Mouse (Mus musculus): ENCODE measurements around the gene Il2rb.

Gene Il2rb

GRCm38 (mm10) chr15:78481448-78482000 is 13.5 kb downstream of the Il2rb start:
- DNase-seq (ENCODE audit: low spot score in 2 of 2), result no peak

- DNase-seq (ENCODE audit: low spot score in 2 of 2), result no peak
These were observed 14.1 kb downstream of the Il2rb start for GRCm38 (mm10) chr15:78480991-78481390.

DNA sequence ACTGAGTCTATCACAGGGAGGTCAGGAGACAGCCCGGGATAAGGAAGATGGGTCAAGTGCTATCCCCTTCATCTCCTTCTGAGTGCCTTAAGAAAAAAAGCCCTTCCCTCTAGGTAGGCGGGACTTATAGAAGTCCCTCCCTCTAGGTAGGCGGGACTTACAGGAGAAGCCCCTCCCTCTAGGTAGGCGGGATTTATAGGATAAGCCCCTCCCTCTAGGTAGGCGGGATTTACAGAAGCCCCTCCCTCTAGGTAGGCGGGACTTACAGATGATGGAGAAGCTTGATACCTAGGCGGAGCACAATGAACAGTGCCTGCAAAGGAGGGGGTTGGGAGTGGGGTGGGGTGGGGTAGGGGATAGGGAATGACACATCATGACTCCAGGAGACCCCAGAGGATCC is 15.0 kb downstream of the Il2rb start:
- no peak for DNase-seq (ENCODE audit: low spot score in 2 of 2)

GRCm38 (mm10) chr15:78479470-78479869 is 15.6 kb downstream of the Il2rb start:
- DNase-seq (ENCODE audit: low spot score in 2 of 2), result no peak

- DNase-seq (ENCODE audit: low spot score in 2 of 2), result no peak
These were observed 17.0 kb downstream of the Il2rb start for GRCm38 (mm10) chr15:78478073-78478472.

GRCm38 (mm10) chr15:78476878-78477277 is 18.2 kb downstream of the Il2rb start:
- DNase-seq (ENCODE audit: low spot score in 2 of 2), result no peak

- no peak for DNase-seq (ENCODE audit: low spot score in 2 of 2)
These were observed 19.5 kb downstream of the Il2rb start for GRCm38 (mm10) chr15:78475604-78476031.

- DNase-seq (ENCODE audit: low spot score in 2 of 2), result no peak
These were observed 21.6 kb downstream of the Il2rb start for GRCm38 (mm10) chr15:78473442-78473841.

- DNase-seq (ENCODE audit: low spot score in 2 of 2), result no peak
These were observed 23.2 kb downstream of the Il2rb start for GRCm38 (mm10) chr15:78471902-78472301.

DNA sequence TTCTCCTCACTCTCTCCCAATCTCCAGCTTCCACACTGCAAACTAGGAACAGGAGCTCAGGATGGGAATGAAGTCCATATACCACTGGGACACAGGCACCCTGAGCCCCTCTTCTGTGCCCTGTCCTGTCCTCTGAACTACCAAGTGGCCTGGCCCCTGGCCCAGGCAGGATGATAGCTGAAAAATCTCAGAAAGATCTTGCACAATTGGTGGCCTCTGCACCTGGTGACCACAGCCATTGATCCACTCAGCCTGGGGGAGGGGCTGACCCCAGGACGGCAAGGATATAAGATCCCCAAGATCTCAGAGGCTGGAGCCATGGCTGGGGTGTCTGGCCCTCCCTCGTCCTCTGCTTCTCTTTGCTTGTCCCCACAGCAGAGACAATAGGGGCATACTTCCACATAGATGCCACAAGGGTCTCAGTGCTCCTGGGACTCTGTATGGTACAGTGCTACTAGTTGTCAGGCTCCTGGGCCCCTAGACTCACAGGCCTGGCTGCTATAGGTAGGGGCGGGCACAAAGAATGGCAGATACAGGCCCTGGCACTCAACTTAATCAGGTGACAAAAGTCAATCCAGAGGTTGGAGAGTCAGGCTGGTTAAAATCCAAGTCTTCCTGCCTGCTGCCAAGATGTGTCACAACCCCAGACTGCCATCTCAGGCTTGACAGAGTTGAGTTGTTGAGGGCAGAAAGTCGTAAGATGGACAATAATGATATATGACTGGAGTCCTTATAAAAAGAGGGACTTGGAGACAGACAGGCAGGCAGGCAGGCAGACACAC is 24.4 kb downstream of the Il2rb start:
- DNase-seq (ENCODE audit: low spot score in 2 of 2), result no peak

DNA sequence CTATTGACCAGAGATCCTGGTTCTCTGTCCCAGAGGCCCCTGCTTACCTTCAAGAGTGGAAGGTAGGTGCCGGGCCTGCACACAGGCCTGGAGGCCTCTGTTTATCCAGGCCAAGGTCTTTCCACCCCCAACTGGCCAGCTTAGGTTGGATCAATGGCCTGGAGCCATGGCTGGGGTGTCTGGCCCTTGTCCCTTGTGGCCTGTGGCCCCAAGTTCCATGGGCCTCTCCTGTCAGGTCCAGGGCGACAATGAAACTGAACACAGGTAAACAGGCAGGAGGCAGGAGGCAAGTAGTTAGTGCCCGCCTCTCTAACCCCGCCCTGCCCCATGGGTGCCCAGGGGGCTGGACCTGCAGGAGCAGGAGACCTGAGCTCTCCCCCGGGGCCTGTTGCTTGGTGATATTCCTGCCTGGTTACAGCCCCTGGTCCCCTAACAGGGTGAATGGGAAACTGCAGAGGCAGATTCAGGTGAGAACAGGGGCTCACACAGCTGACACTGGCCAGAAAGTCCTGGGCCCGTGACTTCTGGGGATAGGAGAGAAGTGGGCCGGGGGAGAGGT is 26.6 kb downstream of the Il2rb start, which contains the start of gene Tmprss6:
Gene Tmprss6, minus strand, starts transcription at position 256 of the 559 bp plus-strand sequence.
- DNase-seq (ENCODE audit: low spot score in 2 of 2), result no peak

- DNase-seq (ENCODE audit: low spot score in 2 of 2), result no peak
These were observed 27.5 kb downstream of the Il2rb start for GRCm38 (mm10) chr15:78467570-78467969.

DNA sequence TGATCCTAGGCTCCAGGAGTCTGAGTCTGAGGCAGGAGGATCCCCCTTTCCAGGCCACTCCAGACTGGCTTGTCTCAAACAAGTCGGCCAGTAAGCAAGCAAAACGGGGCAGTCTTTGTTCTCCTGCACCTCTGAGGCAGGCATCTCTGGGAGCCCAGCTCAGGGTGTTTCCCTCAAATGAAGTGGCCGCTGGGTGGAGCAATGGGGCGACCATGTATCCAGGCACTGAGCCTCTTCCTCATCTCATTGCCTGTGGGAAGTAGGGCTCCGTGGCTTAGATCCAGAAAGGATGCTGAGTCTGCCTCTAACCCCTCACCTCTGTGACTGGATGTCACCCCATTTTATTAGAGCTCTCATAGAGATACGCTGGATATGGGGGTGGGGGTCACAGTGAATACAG is 28.3 kb downstream of the Il2rb start:
- DNase-seq (ENCODE audit: low spot score in 2 of 2), result no peak

DNA sequence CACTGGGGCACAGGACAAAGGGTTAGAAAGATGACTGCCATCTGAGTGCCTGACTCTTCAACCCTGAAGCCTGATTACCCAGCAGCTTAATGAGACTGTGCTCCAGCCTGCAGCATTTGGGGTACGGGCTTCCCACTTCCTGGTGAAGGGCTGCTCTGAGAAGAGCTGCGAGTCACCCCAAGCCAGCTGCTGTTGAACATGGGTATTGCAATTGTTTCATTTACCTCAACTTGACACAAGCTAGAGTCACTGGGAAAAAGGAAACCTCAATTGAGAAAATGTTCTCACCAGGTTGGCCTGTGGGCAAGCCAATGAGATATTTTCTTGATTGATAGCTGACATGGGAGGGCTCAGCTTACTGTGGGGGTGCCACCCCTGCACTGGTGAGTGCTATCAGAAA is 32.1 kb downstream of the Il2rb start:
- DNase-seq (ENCODE audit: low spot score in 2 of 2), result no peak

- no peak for DNase-seq (ENCODE audit: low spot score in 2 of 2)
These were observed 37.9 kb downstream of the Il2rb start for GRCm38 (mm10) chr15:78457193-78457592.

DNA sequence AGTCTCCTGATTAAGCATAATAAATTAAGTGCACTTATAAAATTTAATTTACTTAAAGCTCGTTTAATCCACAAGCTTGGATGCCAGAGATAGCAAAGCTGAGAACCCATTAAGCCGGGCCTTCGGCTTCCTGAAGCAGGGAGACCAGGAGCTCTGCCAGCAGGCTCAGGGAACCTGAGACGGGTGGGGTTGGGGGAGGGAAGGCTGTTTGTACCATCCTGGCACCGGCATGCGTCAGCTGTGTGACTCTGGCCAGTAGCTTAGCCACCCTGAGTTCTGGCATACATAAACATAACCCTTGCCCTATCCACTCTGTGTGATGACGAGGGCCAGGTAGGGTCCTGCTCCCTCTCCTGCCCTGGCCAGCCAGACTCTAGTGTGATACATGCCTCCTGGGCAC is 39.0 kb downstream of the Il2rb start:
- no peak for DNase-seq (ENCODE audit: low spot score in 2 of 2)

- DNase-seq (ENCODE audit: low spot score in 2 of 2), result no peak
These were observed 39.9 kb downstream of the Il2rb start for GRCm38 (mm10) chr15:78455168-78455567.

GRCm38 (mm10) chr15:78452929-78453328 is 42.1 kb downstream of the Il2rb start:
- no peak for DNase-seq (ENCODE audit: low spot score in 2 of 2)

- DNase-seq (ENCODE audit: low spot score in 2 of 2), result no peak
These were observed 43.9 kb downstream of the Il2rb start for GRCm38 (mm10) chr15:78451201-78451600.

GRCm38 (mm10) chr15:78450419-78450768 is 44.7 kb downstream of the Il2rb start:
- no peak for DNase-seq (ENCODE audit: low spot score in 2 of 2)

- DNase-seq (ENCODE audit: low spot score in 2 of 2), result no peak
These were observed 45.2 kb downstream of the Il2rb start for GRCm38 (mm10) chr15:78449694-78450418.

DNA sequence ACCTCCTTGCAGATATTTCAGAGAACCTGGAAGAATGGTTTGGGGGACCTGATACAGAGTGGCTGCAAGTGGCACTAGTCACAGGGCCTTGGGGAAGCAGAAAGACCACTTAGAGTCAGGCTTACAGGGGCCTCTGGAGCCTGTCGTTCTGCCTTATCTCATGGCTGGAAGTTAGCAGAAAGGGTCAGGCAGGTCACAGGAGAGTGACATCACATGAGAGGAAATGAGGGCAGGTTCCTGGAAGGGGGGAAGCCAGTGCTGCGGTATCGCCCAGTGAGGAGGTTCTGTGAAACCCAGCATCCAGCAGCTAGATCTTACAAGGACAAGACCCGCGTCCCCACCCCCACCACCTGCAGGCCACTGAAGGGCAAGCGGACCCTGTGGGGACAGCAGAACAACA is 45.9 kb downstream of the Il2rb start:
- no peak for DNase-seq (ENCODE audit: low spot score in 2 of 2)

Measured in frontal cortex, postnatal 14 days (tissue).